Comparison of ENCODE assay signal across 8 mouse cellular contexts in genomic region chr11:100414914-100415822, GRCm38 (mm10). TPM values are rescaled to one million over a fixed set of nuclear protein-coding genes. Genes with fewer than 3 reads are reported as not detected.
DNase-seq lines count a peak whose midpoint lies in the region; ATAC-seq lines count a peak whose summit lies in the region.

TSS of gene Fkbp10 (plus strand) at chr11:100415697.

- H3K9ac ChIP-seq in kidney, embryonic 14.5 days (ENCODE audit: low read depth, low read length): peak within 1 kb of the TSS; percentile 72
- peak within 1 kb of the TSS; percentile 73 for H3K9ac ChIP-seq in stomach, embryonic 15.5 days

- ATAC-seq in kidney, embryonic 14.5 days (ENCODE audit: low FRiP score, low TSS enrichment): peak; percentile 36
- peak; percentile 29 for ATAC-seq in stomach, embryonic 15.5 days (ENCODE audit: insufficient read depth, low FRiP score, low read depth)

- peaks cover 32% of the 10 kb centered on the region for H3K4me1 ChIP-seq in kidney, embryonic 14.5 days (ENCODE audit: control insufficient read depth, insufficient read depth, low read length)
- H3K4me1 ChIP-seq in stomach, embryonic 15.5 days: peaks cover 32% of the 10 kb centered on the region

- H3K36me3 ChIP-seq in kidney, embryonic 14.5 days (ENCODE audit: control insufficient read depth, insufficient read depth, low read length): peaks cover 13% of the 10 kb centered on the region; the same call in 1 of the 2 replicates
- no peaks in the 10 kb centered on the region for H3K36me3 ChIP-seq in stomach, embryonic 15.5 days

- H3K4me3 ChIP-seq in kidney, embryonic 14.5 days (ENCODE audit: low read length): peak within 1 kb of the TSS; percentile 69
- H3K4me3 ChIP-seq in stomach, embryonic 15.5 days (replicated peaks): peak within 1 kb of the TSS; percentile 79

- peak within 1 kb of the TSS; percentile 95 for H3K27ac ChIP-seq in kidney, embryonic 14.5 days (ENCODE audit: low read depth, low read length)
- peak within 1 kb of the TSS; percentile 96 for H3K27ac ChIP-seq in stomach, embryonic 15.5 days

- peak; percentile 46 to 60 for DNase-seq in lung, adult 18-20 months
- DNase-seq in lung, postnatal 25 days (ENCODE audit: low spot score): no peak
- DNase-seq in embryo, embryonic 10.5 days (ENCODE audit: low spot score): peak; percentile 76
- DNase-seq in heart, adult 11 months: peak; percentile 99
- peak; percentile 60 for DNase-seq in lung, postnatal 14 days
- no peak for DNase-seq in layer of hippocampus, adult 9-10 months (ENCODE audit: low spot score)

- peak within 1 kb of the TSS; percentile 82 for H3K4me2 ChIP-seq in kidney, embryonic 14.5 days (replicated peaks; ENCODE audit: low read depth, low read length)
- peak within 1 kb of the TSS; percentile 78 for H3K4me2 ChIP-seq in stomach, embryonic 15.5 days

- WGBS in kidney, embryonic 14.5 days: under 1% methylated on average over 31 of the region's 31 CpGs
- WGBS in stomach, embryonic 15.5 days: 1% methylated on average over 31 of the region's 31 CpGs

- no peaks in the 10 kb centered on the region for H3K27me3 ChIP-seq in kidney, embryonic 14.5 days (ENCODE audit: control insufficient read depth, insufficient read depth, low read length)
- H3K27me3 ChIP-seq in stomach, embryonic 15.5 days (replicated peaks): no peaks in the 10 kb centered on the region

- H3K9me3 ChIP-seq in kidney, embryonic 14.5 days (ENCODE audit: control insufficient read depth, low read length): no peaks in the 10 kb centered on the region
- no peaks in the 10 kb centered on the region for H3K9me3 ChIP-seq in stomach, embryonic 15.5 days

RNA-seq across cellular contexts. Expression of gene Fkbp10, which starts in this region (rescaled TPM):
- 75.4 and 113 TPM in 2 replicates for polyA plus RNA-seq in kidney, embryonic 14.5 days (2014; fragmentation: Nextera tagmentation; extraction: Ambion mirVana)
- polyA plus RNA-seq in stomach, embryonic 15.5 days (2015; fragmentation: Nextera tagmentation; extraction: Ambion mirVana): 89.1 and 100 TPM in 2 replicates

Comparison
In these comparisons a context has a peak if more than half of its experiments do, and no peak if none do; other contexts are left out.
1. DNase-seq: peak in lung, adult 18-20 months (2 of 2), embryo, embryonic 10.5 days (single experiment), heart, adult 11 months (single experiment) and lung, postnatal 14 days (single experiment); none in lung, postnatal 25 days (single experiment) and layer of hippocampus, adult 9-10 months (single experiment).